Mouse (Mus musculus): ENCODE measurements at regions not wholly inside any gene's neighbourhood (a gene's known extent, or its start where the extent isn't known, plus 50 kb on each side); places are given as distances from the start of the nearest gene placed in this dataset.
"Not testable (repeated sequence)": the region's sequence is repeated elsewhere in the genome, so short reads cannot be mapped to it uniquely, and the experiment has no call there.

DNA sequence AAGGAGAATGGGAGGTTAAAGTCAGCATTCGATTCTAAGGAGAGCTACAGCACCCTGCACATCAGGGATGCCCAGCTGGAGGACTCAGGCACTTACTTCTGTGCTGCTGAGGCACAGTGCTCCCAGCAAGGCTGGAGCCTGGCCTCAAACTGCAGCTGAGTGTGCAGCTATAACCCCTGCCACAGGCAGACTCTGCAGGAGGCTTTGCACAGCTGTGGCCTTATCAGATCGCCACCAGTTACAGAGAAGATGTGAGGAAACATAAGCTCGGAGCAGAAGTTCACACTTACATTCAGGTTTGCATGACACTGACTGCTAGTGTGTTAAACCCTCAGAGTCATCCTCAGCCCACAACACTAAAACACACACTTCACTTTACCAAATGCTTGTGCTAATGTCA is 654.6 kb downstream of the Dad1 start:
- DNase-seq (ENCODE audit: low spot score) = peak; percentile 63

DNA sequence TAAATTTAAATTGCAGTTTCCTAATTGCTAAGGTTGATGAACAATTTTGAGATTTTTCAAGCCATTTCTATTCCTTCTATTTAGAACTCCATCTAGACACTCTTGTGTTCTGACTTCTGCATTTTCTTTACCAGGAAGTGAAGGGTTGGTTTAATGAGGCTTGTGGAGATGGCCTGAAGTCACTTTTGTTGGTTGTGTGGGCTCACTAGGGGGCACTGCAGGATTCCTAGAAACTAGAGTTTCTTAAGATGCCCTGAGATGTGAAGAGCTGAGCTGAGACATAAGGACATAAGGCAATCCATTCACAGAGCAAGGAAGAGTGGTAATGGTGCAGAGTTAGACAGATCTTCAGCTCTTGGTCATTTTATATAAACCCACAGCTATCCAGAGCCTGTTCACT is 656.6 kb downstream of the Dad1 start:
- DNase-seq (ENCODE audit: low spot score) = not testable (repeated sequence)

DNA sequence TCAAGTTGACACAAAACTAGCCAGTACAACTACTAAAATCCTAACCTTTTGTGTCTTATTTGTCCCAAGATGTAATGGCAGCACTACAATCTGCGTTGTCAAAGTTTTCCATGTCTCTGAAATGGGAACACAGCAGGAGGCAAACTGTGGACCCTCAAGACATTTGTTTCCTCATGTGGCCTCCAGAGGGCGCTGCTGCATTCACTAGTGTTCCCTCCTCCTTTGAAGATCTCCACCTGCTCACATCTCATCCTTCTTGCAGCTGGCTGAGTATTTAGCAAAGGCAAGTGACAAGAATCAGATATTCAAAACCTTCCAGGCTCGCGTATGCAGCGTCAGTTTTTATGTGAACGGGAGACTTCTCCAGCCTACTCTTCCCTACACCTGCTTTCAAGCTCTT is 663.3 kb downstream of the Dad1 start:
- peak; percentile 82 for DNase-seq (ENCODE audit: low spot score)

DNA sequence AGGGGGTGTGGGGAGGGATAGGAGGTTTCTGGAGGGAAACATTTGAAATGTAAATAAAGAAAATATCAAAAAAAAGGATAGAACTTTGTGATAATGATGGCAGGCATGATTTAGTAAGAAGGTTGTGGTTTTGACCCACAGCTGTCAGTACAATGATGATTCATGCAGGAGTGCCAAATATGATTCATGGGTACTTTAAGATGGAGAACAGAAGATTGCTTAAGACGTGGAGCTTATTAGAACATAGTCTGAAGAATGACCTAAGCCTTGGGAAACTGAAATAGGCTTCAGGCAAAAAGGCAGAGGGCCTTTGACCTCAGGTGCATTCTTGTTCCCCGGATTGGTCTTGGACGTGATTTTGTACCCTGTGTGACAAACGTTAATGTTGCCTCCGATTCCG is 671.4 kb downstream of the Dad1 start:
- not testable (repeated sequence) for DNase-seq (ENCODE audit: low spot score)

DNA sequence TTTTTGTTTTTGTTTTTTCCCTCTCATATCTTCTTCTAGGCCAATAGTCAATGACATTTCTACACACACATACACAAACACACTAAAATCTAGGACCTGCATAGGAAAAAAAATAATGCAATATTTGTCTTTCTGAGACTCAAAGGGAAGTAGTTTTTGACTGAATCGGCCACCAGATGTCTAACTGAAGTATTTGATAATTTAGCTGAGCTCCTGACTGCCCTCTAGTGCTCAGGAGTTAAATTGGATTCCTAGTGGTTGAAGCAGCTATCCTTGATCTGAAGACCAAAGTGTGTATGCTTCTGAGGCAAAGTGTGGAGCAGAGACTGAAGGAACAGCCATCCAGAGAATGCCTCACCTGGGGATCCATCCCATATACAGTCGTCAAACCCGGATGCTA is 672.2 kb downstream of the Dad1 start:
- peak; percentile 58 for DNase-seq (ENCODE audit: low spot score)

DNA sequence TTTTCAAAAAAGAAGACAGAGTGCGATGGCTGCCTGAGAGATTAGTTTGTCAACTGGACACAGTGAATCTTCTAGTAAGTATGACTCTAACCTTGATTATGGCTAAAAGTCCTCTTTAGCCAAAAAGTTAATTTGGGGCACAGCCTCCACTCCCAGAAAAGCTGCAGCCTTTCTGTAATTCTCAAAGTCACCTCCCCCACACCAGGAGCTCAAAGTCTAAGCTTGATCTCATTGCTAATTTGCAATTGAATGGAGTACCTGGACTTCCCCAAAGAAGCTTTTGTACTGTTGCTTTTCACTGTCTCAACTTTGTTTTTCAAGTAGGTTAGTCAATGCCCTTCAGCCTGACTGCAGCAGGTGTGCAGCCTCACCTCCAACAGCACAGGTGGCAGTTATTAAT is 677.0 kb downstream of the Dad1 start:
- DNase-seq (ENCODE audit: low spot score) = not testable (repeated sequence)

DNA sequence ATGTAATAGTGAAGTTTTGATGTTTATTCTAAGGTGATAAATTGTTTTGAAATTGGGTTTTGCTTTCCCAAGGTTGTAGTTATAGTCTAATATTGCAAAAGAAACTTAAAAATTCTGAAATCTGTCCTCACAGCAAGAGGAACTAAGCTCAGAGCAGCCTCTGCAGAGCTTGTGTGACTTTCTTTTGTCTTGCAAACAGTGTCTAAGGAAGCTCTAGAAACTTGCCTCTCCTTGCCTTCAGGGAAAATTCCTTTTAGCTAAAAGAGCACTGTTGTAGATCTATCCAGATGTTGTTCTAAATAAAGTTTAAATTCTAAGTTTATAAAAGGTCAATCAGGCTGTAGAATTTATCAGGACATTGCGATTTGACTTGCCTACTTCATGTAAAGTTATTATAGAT is 681.2 kb downstream of the Dad1 start:
- DNase-seq (ENCODE audit: low spot score) = not testable (repeated sequence)

DNA sequence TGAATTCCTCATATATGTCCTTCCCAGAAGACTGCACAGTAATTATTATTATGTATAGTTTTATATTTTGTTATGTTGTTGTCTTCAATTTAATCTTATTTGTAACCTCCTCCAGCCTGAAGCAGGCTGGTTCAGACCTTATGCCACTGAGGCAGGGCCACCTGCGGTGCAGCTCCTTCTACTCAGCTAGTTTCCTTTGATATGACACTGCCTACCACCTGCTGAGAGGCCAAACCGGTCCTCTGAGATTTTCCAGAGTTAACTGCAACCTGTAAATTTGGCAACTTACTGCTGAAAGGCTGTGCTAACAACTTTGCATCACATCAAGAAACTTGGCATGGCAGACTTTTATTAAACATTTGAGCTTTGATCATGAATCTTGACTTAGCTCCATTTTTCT is 691.3 kb downstream of the Dad1 start:
- DNase-seq (ENCODE audit: low spot score) = peak; percentile 45

DNA sequence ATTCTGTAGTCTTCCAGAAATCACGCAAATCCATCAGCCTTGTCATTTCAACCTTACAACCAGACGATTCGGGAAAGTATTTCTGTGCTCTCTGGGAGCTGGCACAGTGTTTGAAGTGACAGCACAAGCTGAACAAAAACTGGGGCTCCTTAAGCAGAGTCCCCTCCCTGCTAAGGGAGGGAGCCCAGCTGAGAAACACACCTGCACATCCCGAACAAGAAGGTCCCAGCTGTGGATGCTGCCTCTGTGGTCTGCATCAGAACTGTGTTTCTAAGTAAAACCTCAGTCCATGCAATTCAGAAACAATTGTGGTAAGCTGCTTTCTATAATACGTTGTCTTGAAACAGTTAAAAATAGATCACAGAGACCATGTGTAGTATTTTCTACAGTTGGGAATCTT is 693.8 kb downstream of the Dad1 start:
- peak; percentile 86 for DNase-seq (ENCODE audit: low spot score)

DNA sequence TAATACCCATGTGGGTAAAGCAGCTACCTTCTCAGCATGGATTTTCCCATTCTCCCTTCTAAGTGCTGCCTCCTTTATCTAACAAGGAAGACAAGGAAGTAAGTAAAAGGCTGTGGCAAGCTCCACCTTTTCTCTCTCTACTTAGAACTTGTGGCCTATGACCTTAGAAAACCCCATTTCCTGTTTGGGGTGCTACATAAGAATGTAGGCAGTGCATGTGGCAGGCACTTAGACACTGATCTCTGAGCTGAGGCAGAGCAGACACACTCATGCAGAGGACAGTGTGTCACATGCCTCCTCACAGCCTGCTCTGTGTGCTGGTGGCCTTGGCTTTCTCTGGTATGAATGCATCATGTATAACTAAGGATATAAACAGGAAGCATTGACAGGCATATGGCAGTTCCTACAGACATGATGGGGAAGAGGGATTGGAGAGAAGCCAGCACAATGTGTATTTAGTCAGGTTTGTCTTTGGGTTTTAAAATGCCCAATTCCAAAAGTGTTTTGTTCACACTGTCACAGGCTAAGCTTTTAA is 694.5 kb downstream of the Dad1 start:
- DNase-seq (ENCODE audit: low spot score) = peak; percentile 46

DNA sequence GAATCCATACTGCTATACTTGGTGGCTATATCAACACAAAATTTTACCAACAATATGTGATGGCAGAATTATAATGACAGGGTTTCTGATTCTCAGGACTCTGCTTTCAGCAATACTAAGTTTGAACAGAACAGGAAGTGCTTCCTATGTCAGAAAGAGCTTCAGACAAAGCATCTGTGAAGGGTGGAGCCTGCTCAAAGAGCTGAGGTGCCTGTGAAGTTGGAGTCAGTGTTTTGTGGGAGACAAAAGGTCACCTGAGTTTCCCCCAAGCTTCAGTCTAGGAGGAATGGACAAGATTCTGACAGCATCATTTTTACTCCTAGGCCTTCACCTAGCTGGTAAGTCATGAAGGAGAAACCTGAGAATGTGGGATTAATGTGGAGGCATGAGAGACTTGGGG is 700.1 kb downstream of the Dad1 start:
- peak; percentile 74 for DNase-seq (ENCODE audit: low spot score)

DNA sequence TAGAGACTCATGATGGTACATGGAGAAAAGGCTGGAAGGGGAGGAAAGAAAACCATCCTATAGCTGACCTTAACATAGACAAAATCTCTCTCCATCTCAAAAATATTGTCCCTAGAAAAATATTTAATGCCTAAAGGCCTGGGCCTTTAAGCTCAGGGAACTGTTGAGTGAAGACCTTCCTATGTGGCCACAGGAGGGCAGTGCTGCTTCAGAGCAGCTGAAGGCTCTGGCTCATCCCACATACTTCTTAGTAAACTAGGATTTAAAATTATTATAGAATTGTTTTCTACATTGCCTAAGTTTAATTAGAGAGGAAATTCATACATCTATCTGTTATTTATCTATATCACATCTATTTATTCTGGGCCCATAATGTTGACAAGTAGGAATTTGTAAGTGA is 706.5 kb downstream of the Dad1 start:
- peak; percentile 46 for DNase-seq (ENCODE audit: low spot score)

DNA sequence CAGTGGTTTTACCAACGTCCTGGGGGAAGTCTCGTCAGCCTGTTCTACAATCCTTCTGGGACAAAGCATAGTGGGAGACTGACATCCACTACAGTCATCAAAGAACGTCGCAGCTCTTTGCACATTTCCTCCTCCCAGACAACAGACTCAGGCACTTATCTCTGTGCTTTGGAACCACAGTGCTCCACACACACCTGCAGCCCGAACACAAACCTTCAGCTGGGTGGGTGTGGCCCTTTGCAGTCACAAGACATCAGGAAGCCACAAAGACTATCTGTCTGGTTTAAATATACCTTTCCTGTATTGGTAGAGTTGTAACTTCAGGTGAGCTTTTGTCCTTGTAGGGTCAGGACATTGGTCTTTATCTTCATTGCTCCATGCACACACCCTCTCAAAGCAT is 708.6 kb downstream of the Dad1 start:
- DNase-seq (ENCODE audit: low spot score) = peak; percentile 81

DNA sequence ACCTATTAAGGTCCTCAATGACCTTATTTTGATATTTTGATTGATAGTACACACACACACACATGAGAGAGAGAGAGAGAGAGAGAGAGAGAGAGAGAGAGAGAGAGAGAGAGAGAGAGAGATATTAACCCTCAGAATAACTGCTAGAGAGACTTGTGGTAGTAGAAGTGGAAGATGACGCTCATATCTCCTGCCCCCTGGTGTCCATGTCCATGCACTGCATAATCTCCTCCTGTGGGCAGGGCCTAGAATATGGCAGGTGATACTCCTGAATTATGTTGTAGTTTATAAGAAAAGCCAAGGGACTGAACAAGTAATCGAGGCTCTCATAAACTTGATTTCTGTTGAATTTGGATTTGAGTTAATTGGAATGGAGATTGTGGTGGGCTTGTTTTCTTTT is 712.3 kb downstream of the Dad1 start:
- peak; percentile 77 for DNase-seq (ENCODE audit: low spot score)

DNA sequence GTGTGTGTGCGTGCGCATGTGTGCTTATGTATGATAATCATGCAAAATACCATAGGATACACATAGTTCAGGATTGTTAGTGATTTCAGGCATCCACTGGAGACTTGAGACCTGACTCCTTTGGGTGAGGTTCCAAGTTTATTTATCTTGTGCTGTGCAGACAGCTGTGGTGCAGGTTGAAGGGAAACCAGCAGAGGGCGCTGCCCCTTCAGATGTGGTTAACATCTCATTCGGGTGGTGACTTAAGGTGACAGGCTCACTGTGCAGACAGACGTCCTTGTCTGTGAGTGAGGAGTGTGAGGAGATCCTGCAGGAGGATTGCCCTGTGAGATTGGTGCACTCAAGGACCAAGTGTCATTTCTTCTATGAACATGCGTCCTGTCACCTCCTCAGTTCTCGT is 716.0 kb downstream of the Dad1 start:
- peak; percentile 81 for DNase-seq (ENCODE audit: low spot score)

DNA sequence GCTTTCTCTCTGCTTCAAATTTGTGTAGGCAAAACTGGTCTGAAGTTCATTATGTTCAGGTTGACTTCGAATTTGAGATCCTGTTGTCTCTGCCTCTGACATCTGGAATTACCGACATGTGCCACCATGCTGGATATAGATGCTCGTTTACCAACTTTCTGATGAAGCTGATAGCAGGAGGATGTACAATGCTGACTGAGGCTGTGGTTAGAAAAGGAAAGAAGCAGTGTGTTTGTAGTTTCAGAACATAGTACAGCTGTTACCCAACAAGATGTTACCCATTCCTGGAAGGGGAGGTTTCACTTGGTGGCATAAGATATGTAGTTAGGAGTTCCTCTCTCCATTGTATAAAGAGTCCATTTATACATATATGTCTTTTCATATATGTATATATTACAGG is 730.5 kb downstream of the Dad1 start:
- DNase-seq (ENCODE audit: low spot score) = not testable (repeated sequence)

DNA sequence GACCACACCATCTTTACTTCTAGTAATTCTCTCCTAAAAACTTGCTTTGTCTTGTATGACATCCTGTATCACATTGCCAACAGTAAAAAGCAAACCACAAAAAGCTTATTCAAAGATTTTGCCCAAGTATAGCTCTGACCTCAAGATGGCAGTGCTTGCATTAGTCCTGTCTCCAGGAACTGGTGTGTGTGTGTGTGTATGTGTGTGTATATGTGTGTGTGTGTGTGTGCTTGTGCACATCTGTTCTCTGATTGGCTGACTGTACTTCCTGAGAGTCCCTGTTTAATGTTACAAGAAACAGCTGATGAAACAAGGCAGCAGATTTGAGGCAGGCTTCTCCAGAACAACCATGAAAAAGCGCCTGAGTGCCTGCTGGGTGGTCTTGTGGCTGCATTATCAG is 735.0 kb downstream of the Dad1 start:
- not testable (repeated sequence) for DNase-seq (ENCODE audit: low spot score)

DNA sequence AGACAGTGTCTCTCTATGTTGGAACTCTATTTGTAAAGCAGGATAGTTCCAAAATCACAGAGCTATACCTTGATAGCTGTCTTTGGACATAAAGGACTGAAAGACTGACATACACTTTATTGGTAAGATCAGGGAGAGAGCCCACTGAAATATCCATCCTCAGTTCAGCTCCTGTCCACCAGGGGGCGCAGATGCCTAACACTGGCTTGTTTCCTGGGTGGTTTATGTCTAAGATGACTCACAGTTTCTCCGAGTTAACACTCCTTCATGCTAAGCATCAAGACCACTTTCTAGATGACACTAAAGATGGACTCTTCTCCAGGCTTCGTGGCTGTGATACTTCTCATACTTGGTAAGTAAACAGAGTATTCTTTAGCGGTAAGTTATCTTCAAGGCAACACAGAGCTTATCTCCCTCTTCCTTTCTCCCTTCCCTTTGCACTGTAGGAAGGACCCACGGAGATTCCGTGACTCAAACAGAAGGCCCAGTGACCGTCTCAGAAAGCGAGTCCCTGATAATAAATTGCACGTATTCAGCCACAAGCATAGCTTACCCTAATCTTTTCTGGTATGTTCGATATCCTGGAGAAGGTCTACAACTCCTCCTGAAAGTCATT is 737.2 kb downstream of the Dad1 start:
- DNase-seq (ENCODE audit: low spot score) = not testable (repeated sequence)

DNA sequence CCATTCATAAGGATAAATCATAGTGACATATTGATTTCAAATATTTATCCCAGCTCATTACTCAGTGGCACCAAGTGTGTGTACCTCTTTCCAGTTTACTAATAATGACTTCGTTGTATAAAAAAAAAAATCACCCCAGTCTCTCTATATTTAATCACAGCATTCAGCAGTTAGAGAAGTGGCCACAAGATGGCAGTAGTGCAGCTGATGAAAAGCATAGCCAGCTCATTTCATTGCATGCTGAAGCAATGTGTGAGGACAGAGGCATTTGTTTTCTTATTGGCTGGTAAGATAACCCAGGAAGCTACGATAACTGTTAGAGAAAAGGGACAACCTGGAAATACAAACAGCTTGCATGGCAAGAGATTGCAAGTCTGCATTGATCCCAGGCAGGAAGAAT is 748.5 kb downstream of the Dad1 start:
- DNase-seq (ENCODE audit: low spot score) = peak; percentile 69

DNA sequence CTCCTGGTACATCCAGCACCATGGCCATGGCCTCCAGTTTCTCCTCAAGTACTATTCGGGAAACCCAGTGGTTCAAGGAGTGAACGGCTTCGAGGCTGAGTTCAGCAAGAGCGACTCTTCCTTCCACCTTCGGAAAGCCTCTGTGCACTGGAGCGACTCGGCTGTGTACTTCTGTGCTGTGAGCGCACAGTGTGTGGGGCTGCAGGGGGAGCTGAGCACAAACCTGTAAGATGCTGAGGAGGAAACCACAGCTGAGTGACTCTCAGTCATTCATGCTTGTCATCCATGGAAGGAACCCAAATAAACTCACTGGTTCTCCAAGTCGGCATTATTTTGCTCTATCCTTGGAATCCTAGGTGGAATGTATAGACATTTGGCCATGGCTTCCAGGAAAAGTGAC is 765.5 kb downstream of the Dad1 start:
- not testable (repeated sequence) for DNase-seq (ENCODE audit: low spot score)

DNA sequence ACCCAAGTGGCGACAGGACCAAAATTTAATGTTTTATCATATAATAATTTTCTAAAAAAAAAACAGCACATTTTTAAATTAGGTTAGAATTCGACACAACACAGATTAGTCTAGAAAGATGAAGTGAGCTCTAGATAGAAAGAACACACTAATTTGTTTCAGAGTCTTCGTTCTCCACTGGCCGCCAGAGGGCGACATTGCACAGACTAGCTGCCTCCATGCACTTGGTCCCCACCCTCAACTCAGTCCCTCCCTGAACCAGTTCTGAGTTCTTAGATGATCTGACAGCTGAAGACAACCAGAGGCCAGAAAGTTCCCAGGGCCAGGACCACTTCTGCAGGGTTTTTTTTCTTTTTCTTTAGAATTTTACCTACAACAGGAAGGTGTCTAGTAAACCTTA is 766.3 kb downstream of the Dad1 start:
- DNase-seq (ENCODE audit: low spot score) = not testable (repeated sequence)

DNA sequence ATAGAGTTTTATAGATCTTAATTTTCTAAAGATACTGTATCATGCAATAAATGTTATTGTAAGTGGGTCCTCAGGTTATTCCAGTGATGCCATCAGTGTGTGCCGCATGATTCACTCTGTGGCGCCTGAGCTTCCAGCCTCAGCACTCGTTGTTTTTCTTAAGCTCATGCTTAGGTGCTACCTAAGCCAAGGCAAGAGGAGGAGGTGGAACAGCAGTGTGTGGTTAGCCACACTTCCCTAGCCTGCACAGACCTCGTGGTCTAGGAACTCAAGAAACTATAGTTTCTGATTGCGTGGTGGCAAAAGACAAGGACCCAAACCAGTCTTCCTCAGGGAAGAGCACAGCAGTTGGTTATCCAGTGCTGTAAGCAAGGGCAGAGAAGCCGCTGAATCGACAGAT is 779.7 kb downstream of the Dad1 start:
- not testable (repeated sequence) for DNase-seq (ENCODE audit: low spot score)

DNA sequence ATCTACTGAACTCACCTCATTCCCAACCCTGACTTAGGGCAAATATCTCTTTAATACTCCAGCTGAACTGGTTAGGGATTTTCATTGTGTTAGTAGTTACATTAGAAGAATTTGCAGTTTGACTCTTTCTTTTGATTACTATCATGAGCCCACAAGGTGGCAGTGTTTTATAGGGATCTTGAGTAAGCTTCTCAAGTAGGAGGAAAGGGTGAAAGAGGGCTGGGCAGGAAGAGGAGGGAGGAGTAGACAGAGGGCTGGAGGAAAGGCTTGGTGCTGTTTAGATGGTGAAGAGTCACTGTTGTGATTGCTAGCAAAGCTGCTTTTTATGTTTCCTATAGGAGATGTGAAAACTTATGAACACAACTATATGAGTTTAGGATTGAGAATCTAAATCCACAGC is 793.1 kb downstream of the Dad1 start:
- not testable (repeated sequence) for DNase-seq (ENCODE audit: low spot score)

DNA sequence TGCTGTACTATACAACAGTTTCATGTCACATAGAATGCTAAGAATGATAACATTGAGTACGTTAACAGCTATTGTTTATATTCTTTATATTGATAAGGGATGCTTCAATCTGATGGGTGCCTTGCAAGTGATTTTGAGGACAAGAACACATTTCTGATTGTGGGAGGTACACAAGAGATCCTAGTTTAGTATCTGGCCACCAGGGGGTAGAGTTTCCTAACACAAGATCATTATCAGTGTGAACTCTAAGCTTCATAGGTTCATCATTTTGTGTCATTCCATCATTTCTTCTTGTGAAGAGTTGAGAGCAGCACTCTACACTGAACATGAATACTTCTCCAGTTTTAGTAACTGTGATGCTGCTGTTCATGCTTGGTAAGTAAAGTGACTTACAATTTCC is 799.9 kb downstream of the Dad1 start:
- DNase-seq (ENCODE audit: low spot score) = peak; percentile 62

All from thymus, postnatal 0 days (tissue).